Mouse (Mus musculus) limb, embryonic 10.5 days (tissue): ENCODE data around the gene March8. TPM values are rescaled to one million over a fixed set of nuclear protein-coding genes. Genes with fewer than 3 reads are reported as not detected.

Experiments used
- DNase-seq: peaks from one replicate; pipeline ENCODE4 v3.0.0-alpha.2; 2017; ENCODE audit warnings: low spot score
- H3K27ac ChIP-seq: fragments of 300-500 bp; sonication (generic); 2 replicates; pipeline ENCODE4 v1.5.1; 2016; ENCODE audit warnings: mild to moderate bottlenecking
- H3K27me3 ChIP-seq: fragments of 300-500 bp; sonication (generic); 2 replicates; pipeline ENCODE4 v1.6.1; 2016; ENCODE audit warnings: low read depth, mild to moderate bottlenecking; ENCODE audit not compliant: poor library complexity, severe bottlenecking
- H3K36me3 ChIP-seq: fragments of 300-500 bp; sonication (generic); 2 replicates; pipeline ENCODE4 v1.6.1; 2016; ENCODE audit warnings: mild to moderate bottlenecking, moderate library complexity
- H3K4me1 ChIP-seq: fragments of 300-500 bp; sonication (generic); 2 replicates; pipeline ENCODE4 v1.6.1; 2016
- H3K4me3 ChIP-seq: fragments of 300-500 bp; sonication (generic); 2 replicates; pipeline ENCODE4 v1.5.1; 2016; ENCODE audit warnings: mild to moderate bottlenecking, moderate library complexity
- H3K9me3 ChIP-seq: fragments of 300-500 bp; sonication (generic); replicated peaks from 2 replicates; pipeline ENCODE4 v1.6.1; 2016; ENCODE audit warnings: mild to moderate bottlenecking
- WGBS: fragments of 180-500 bp; shearing (Covaris S2); methylation state at CpG from one replicate; pipeline ENCODE4 v1.1.7; 2016; 5-methylcytosine and 5-hydroxymethylcytosine counted together
- polyA plus RNA-seq: library from polyadenylated mRNA; unstranded; fragments of >200 nt; fragmentation: Nextera tagmentation; extraction: Ambion mirVana; gene quantifications from 2 replicates; pipeline ENCODE4 v1.2.1, GENCODE M21; 2016

Gene March8
- polyA plus RNA-seq, 1 experiment from 2014 or later, result 19.6 TPM

- no peak for DNase-seq
- no peak overlapping the region for H3K27ac ChIP-seq
- WGBS, result 68% methylated on average over 6 of the region's 6 CpGs
- H3K4me1 ChIP-seq, result no peaks in the 10 kb centered on the region
- H3K9me3 ChIP-seq, result no peaks in the 10 kb centered on the region
- H3K36me3 ChIP-seq, result no peaks in the 10 kb centered on the region
- H3K27me3 ChIP-seq, result no peaks in the 10 kb centered on the region
- no peak overlapping the region for H3K4me3 ChIP-seq
These were observed 79.9 kb downstream of the March8 start for GRCm38 (mm10) chr6:116417518-116418315.

- no peaks in the 10 kb centered on the region for H3K9me3 ChIP-seq
- no peak overlapping the region for H3K27ac ChIP-seq
- WGBS, result 91% methylated on average over 1 of the region's 1 CpGs
- H3K4me1 ChIP-seq, result no peaks in the 10 kb centered on the region
- no peaks in the 10 kb centered on the region for H3K27me3 ChIP-seq
- H3K4me3 ChIP-seq, result no peak overlapping the region
- DNase-seq, result no peak
- no peaks in the 10 kb centered on the region for H3K36me3 ChIP-seq
These were observed 80.7 kb downstream of the March8 start for GRCm38 (mm10) chr6:116418487-116418886.

GRCm38 (mm10) chr6:116419699-116420098 lies 81.9 kb downstream of the March8 start:
- DNase-seq, result no peak
- WGBS, result 71% methylated on average over 6 of the region's 6 CpGs
- no peak overlapping the region for H3K27ac ChIP-seq

GRCm38 (mm10) chr6:116420271-116420670 lies 82.4 kb downstream of the March8 start:
- no peak for DNase-seq
- H3K27me3 ChIP-seq, result no peaks in the 10 kb centered on the region
- H3K9me3 ChIP-seq, result no peaks in the 10 kb centered on the region
- no peaks in the 10 kb centered on the region for H3K36me3 ChIP-seq
- WGBS, result 89% methylated on average over 10 of the region's 10 CpGs
- H3K4me3 ChIP-seq, result no peak overlapping the region
- H3K4me1 ChIP-seq, result no peaks in the 10 kb centered on the region
- H3K27ac ChIP-seq, result no peak overlapping the region

More at GRCm38 (mm10) chr6:116419699-116420098, 81.9 kb downstream of the March8 start:
- H3K9me3 ChIP-seq, result no peaks in the 10 kb centered on the region
- H3K4me1 ChIP-seq, result no peaks in the 10 kb centered on the region
- H3K4me3 ChIP-seq, result no peak overlapping the region
- no peaks in the 10 kb centered on the region for H3K27me3 ChIP-seq
- H3K36me3 ChIP-seq, result no peaks in the 10 kb centered on the region

- no peak for DNase-seq
- Histone ChIP-seq H3K27me3 (no peaks in the 10 kb centered on the region), H3K4me3 (no peak overlapping the region), H3K36me3 (no peaks in the 10 kb centered on the region), H3K9me3 (no peaks in the 10 kb centered on the region), H3K27ac (no peak overlapping the region), H3K4me1 (no peaks in the 10 kb centered on the region)
- WGBS, result 92% methylated on average over 7 of the region's 7 CpGs
These were observed 85.2 kb downstream of the March8 start for GRCm38 (mm10) chr6:116422991-116423390.

- Histone ChIP-seq H3K27me3 (no peaks in the 10 kb centered on the region), H3K9me3 (no peaks in the 10 kb centered on the region), H3K27ac (no peak overlapping the region), H3K4me1 (no peaks in the 10 kb centered on the region), H3K36me3 (no peaks in the 10 kb centered on the region), H3K4me3 (no peak overlapping the region)
- no peak for DNase-seq
- 71% methylated on average over 2 of the region's 2 CpGs for WGBS
These were observed 85.8 kb downstream of the March8 start for GRCm38 (mm10) chr6:116423664-116424063.

GRCm38 (mm10) chr6:116427552-116427951 lies 89.7 kb downstream of the March8 start:
- no peak overlapping the region for H3K4me3 ChIP-seq
- no peaks in the 10 kb centered on the region for H3K27me3 ChIP-seq
- no peaks in the 10 kb centered on the region for H3K4me1 ChIP-seq
- H3K9me3 ChIP-seq, result no peaks in the 10 kb centered on the region
- WGBS, result 77% methylated on average over 3 of the region's 3 CpGs
- DNase-seq, result no peak
- H3K27ac ChIP-seq, result no peak overlapping the region
- H3K36me3 ChIP-seq, result no peaks in the 10 kb centered on the region

- DNase-seq, result no peak
- no peak overlapping the region for H3K27ac ChIP-seq
- no peaks in the 10 kb centered on the region for H3K36me3 ChIP-seq
- H3K4me1 ChIP-seq, result no peaks in the 10 kb centered on the region
- no peak overlapping the region for H3K4me3 ChIP-seq
- H3K27me3 ChIP-seq, result no peaks in the 10 kb centered on the region
- 78% methylated on average over 5 of the region's 5 CpGs for whole genome bisulfite sequencing
- H3K9me3 ChIP-seq, result no peaks in the 10 kb centered on the region
These were observed 90.5 kb downstream of the March8 start for GRCm38 (mm10) chr6:116428282-116428681.

GRCm38 (mm10) chr6:116438864-116439263 lies 101.0 kb downstream of the March8 start:
- Histone ChIP-seq H3K4me1 (no peaks in the 10 kb centered on the region), H3K4me3 (no peak overlapping the region), H3K27ac (no peak overlapping the region), H3K36me3 (no peaks in the 10 kb centered on the region), H3K27me3 (no peaks in the 10 kb centered on the region), H3K9me3 (no peaks in the 10 kb centered on the region)
- WGBS, result 85% methylated on average over 6 of the region's 6 CpGs
- no peak for DNase-seq

GRCm38 (mm10) chr6:116439531-116439930 lies 101.7 kb downstream of the March8 start:
- Histone ChIP-seq H3K4me3 (no peak overlapping the region), H3K27me3 (no peaks in the 10 kb centered on the region), H3K36me3 (no peaks in the 10 kb centered on the region), H3K27ac (no peak overlapping the region), H3K9me3 (no peaks in the 10 kb centered on the region), H3K4me1 (no peaks in the 10 kb centered on the region)
- 89% methylated on average over 6 of the region's 6 CpGs for WGBS
- no peak for DNase-seq

GRCm38 (mm10) chr6:116440447-116440846 lies 102.6 kb downstream of the March8 start:
- 86% methylated on average over 4 of the region's 4 CpGs for WGBS
- Histone ChIP-seq H3K27ac (no peak overlapping the region), H3K4me3 (no peak overlapping the region), H3K27me3 (no peaks in the 10 kb centered on the region), H3K36me3 (no peaks in the 10 kb centered on the region), H3K9me3 (no peaks in the 10 kb centered on the region), H3K4me1 (no peaks in the 10 kb centered on the region)
- no peak for DNase-seq

- 84% methylated on average over 4 of the region's 4 CpGs for WGBS
- H3K27ac ChIP-seq, result no peak overlapping the region
- no peak overlapping the region for H3K4me3 ChIP-seq
- H3K9me3 ChIP-seq, result no peaks in the 10 kb centered on the region
- no peaks in the 10 kb centered on the region for H3K4me1 ChIP-seq
- no peak for DNase-seq
- no peaks in the 10 kb centered on the region for H3K27me3 ChIP-seq
- no peaks in the 10 kb centered on the region for H3K36me3 ChIP-seq
These were observed 103.0 kb downstream of the March8 start for GRCm38 (mm10) chr6:116440849-116441248.

- Histone ChIP-seq H3K36me3 (no peaks in the 10 kb centered on the region), H3K27me3 (peaks cover 24% of the 10 kb centered on the region), H3K9me3 (no peaks in the 10 kb centered on the region), H3K4me1 (peaks cover 3% of the 10 kb centered on the region), H3K27ac (no peak overlapping the region), H3K4me3 (no peak overlapping the region)
- 85% methylated on average over 4 of the region's 4 CpGs for WGBS
- no peak for DNase-seq
These were observed 118.0 kb downstream of the March8 start for GRCm38 (mm10) chr6:116455781-116456180.

GRCm38 (mm10) chr6:116456482-116456881 lies 118.7 kb downstream of the March8 start:
- Histone ChIP-seq H3K4me3 (no peak overlapping the region), H3K9me3 (no peaks in the 10 kb centered on the region), H3K4me1 (peaks cover 7% of the 10 kb centered on the region), H3K27ac (no peak overlapping the region), H3K36me3 (no peaks in the 10 kb centered on the region), H3K27me3 (peaks cover 31% of the 10 kb centered on the region)
- WGBS, result 81% methylated on average over 1 of the region's 1 CpGs
- DNase-seq, result no peak
